Mouse (Mus musculus) E14TG2a.4 (cell line): Measurements from ENCODE around the gene 1600012H06Rik.

Experiments used
- CTCF ChIP-seq: conservative IDR thresholded peaks from 2 replicates; pipeline ENCODE4 v1.5.1; 2014; ENCODE audit warnings: low read length
- NANOG ChIP-seq: IDR thresholded peaks from 2 replicates; pipeline ENCODE4 v1.6.1; 2014; ENCODE audit warnings: borderline replicate concordance, low read length, mixed read lengths
- POU5F1 ChIP-seq: IDR thresholded peaks from 2 replicates; pipeline ENCODE4 v1.6.1; 2014; ENCODE audit warnings: low read length, borderline replicate concordance

DNA sequence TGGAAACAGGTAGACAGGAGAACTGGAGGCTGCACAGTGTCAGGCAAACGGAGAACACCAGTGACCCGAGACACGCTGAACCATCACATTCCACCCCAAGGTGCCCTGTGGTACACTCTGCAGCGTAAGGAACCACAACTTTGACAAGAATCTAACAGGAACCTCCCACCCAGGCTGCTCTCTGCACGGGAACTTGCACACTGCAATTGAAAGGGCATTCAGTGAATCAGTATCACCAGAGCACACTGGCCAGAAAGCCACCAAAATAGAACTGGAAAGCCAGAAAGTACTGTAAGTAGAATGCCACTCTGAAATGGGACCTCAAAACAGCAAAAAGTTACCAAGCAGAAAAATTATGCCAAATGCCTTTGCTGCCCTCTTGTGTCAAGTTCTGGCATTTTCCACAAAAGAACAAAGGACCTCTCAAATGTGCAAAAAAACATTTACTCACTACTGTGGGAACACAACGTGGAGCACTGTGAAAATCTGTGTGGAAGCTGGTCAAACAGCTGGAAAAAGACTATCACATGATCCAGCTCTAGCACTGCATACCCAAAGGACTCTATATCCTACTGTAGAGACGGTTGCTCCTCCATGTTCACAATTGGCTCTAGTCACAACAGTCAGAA, 38.2 kb upstream of the 1600012H06Rik start:
- TF ChIP-seq CTCF = peak; percentile 99
- TF ChIP-seq POU5F1 = no peak
- TF ChIP-seq NANOG = no peak
